8 mouse cellular contexts compared by ENCODE assay signal in the genomic region with DNA sequence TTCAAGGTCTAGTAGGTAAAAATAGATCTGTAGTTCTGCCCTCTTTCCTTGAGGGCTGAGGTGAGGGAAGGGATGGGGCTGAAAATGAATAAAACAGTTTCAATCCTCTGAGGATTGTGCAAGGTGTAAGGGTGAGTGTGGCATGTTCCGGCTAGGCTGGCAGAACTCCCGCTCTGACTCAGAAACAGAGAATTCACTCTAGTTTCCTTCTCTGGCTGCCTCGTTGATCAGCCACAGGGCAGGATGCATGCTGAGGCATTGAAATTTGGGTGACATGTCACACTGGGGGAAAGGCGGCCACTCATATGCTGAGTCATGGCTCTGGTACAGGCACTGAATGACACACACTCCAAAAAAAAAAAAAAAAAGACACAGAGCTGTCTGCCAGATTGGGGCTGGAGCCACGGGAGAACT. TPM values are rescaled to one million over a fixed set of nuclear protein-coding genes. Genes with fewer than 3 reads are reported as not detected.
A peak's percentile ranks its signal among the peaks of the same experiment; 100 is the strongest.
DNase-seq lines count a peak whose midpoint lies in the region; ATAC-seq and TF ChIP-seq lines count a peak whose summit lies in the region.

No protein-coding gene starts in this region.

- no peak overlapping the region for H3K9ac ChIP-seq in liver, embryonic 11.5 days (ENCODE audit: low read depth, low read length)
- no peak overlapping the region for H3K9ac ChIP-seq in liver, embryonic 12.5 days
- no peak overlapping the region for H3K9ac ChIP-seq in heart, postnatal 0 days (replicated peaks; ENCODE audit: low read depth, low read length)
- H3K9ac ChIP-seq in hindbrain, embryonic 11.5 days (ENCODE audit: low read depth, low read length) = no peak overlapping the region

- 51% methylated on average over 5 of the region's 5 CpGs for WGBS in liver, embryonic 11.5 days
- 24% methylated on average over 5 of the region's 5 CpGs for WGBS in liver, embryonic 12.5 days (ENCODE audit: insufficient replicate concordance)
- 10% methylated on average over 5 of the region's 5 CpGs for WGBS in heart, postnatal 0 days
- WGBS in hindbrain, embryonic 11.5 days = 79% methylated on average over 5 of the region's 5 CpGs

- no peak overlapping the region for H3K27ac ChIP-seq in liver, embryonic 11.5 days (ENCODE audit: low read depth, low read length)
- H3K27ac ChIP-seq in liver, embryonic 12.5 days = no peak overlapping the region
- H3K27ac ChIP-seq in heart, postnatal 0 days (ENCODE audit: low read depth) = peak overlapping the region; percentile 62
- no peak overlapping the region for H3K27ac ChIP-seq in hindbrain, embryonic 11.5 days (ENCODE audit: low read depth, low read length)

- no peak overlapping the region for H3K4me2 ChIP-seq in liver, embryonic 11.5 days
- H3K4me2 ChIP-seq in liver, embryonic 12.5 days = no peak overlapping the region
- no peak overlapping the region for H3K4me2 ChIP-seq in heart, postnatal 0 days (ENCODE audit: low read depth, low read length)
- H3K4me2 ChIP-seq in hindbrain, embryonic 11.5 days (replicated peaks; ENCODE audit: low read depth, low read length) = no peak overlapping the region

- no peaks in the 10 kb centered on the region for H3K9me3 ChIP-seq in liver, embryonic 11.5 days (ENCODE audit: control insufficient read depth, low read length)
- no peaks in the 10 kb centered on the region for H3K9me3 ChIP-seq in liver, embryonic 12.5 days (replicated peaks)
- no peaks in the 10 kb centered on the region for H3K9me3 ChIP-seq in heart, postnatal 0 days (replicated peaks; ENCODE audit: control insufficient read depth, low read length)
- no peaks in the 10 kb centered on the region for H3K9me3 ChIP-seq in hindbrain, embryonic 11.5 days (ENCODE audit: control insufficient read depth, low read length)

- TF ChIP-seq CTCF in heart, postnatal 0 days (IDR thresholded peaks at IDR 0.05; ENCODE audit: low read depth) = no peak

- ATAC-seq in liver, embryonic 11.5 days (replicated peaks; ENCODE audit: low FRiP score) = peak; percentile 31; the same call in 1 of the 2 replicates
- no peak for ATAC-seq in liver, embryonic 12.5 days
- ATAC-seq in heart, postnatal 0 days (ENCODE audit: insufficient read depth, low read depth) = peak; percentile 40
- ATAC-seq in megakaryocyte-erythroid progenitor cell, adult 5-6 weeks (replicated peaks; ENCODE audit: low FRiP score, low TSS enrichment, poor library complexity, severe bottlenecking) = 0 out of 2 replicates have a peak, but pooled peaks have one; percentile 52
- no peak for ATAC-seq in hindbrain, embryonic 11.5 days (ENCODE audit: low FRiP score)

- H3K4me1 ChIP-seq in liver, embryonic 11.5 days (replicated peaks; ENCODE audit: control insufficient read depth, insufficient read depth, low read length) = no peaks in the 10 kb centered on the region; the same call in none of the 2 replicates
- H3K4me1 ChIP-seq in liver, embryonic 12.5 days = no peaks in the 10 kb centered on the region
- peaks cover 23% of the 10 kb centered on the region for H3K4me1 ChIP-seq in heart, postnatal 0 days (ENCODE audit: control insufficient read depth, insufficient read depth)
- H3K4me1 ChIP-seq in hindbrain, embryonic 11.5 days (replicated peaks; ENCODE audit: control insufficient read depth, insufficient read depth, low read length) = no peaks in the 10 kb centered on the region

- H3K27me3 ChIP-seq in liver, embryonic 11.5 days (replicated peaks; ENCODE audit: control insufficient read depth, insufficient read depth, low read length) = no peaks in the 10 kb centered on the region
- no peaks in the 10 kb centered on the region for H3K27me3 ChIP-seq in liver, embryonic 12.5 days (replicated peaks)
- no peaks in the 10 kb centered on the region for H3K27me3 ChIP-seq in heart, postnatal 0 days (ENCODE audit: control insufficient read depth, insufficient read depth, low read length)
- H3K27me3 ChIP-seq in hindbrain, embryonic 11.5 days (ENCODE audit: control insufficient read depth, insufficient read depth, low read length) = no peaks in the 10 kb centered on the region

- no peaks in the 10 kb centered on the region for H3K36me3 ChIP-seq in liver, embryonic 11.5 days (ENCODE audit: control insufficient read depth, insufficient read depth, low read length)
- no peaks in the 10 kb centered on the region for H3K36me3 ChIP-seq in liver, embryonic 12.5 days
- no peaks in the 10 kb centered on the region for H3K36me3 ChIP-seq in heart, postnatal 0 days (replicated peaks; ENCODE audit: control insufficient read depth, insufficient read depth, low read length)
- H3K36me3 ChIP-seq in hindbrain, embryonic 11.5 days (ENCODE audit: control insufficient read depth, insufficient read depth, low read length) = no peaks in the 10 kb centered on the region

- TF ChIP-seq EP300 in heart, postnatal 0 days (IDR thresholded peaks at IDR 0.05; ENCODE audit: low read depth) = no peak

- H3K4me3 ChIP-seq in liver, embryonic 11.5 days (ENCODE audit: low read depth, low read length) = no peak overlapping the region
- no peak overlapping the region for H3K4me3 ChIP-seq in liver, embryonic 12.5 days
- no peak overlapping the region for H3K4me3 ChIP-seq in heart, postnatal 0 days (ENCODE audit: low read depth, low read length)
- H3K4me3 ChIP-seq in hindbrain, embryonic 11.5 days (ENCODE audit: low read depth, low read length) = no peak overlapping the region

- DNase-seq in liver, embryonic 11.5 days (ENCODE audit: low spot score) = no peak
- DNase-seq in adrenal gland, postnatal 36 days = peak; percentile 89
- no peak for DNase-seq in heart, postnatal 0 days (ENCODE audit: low spot score)
- DNase-seq in layer of hippocampus, adult 8-10 months (ENCODE audit: low spot score in 2 of 2) = no peak
- no peak for DNase-seq in left cerebral cortex, adult 11 months (ENCODE audit: low spot score)
- no peak for DNase-seq in hindbrain, embryonic 11.5 days (ENCODE audit: low spot score)

RNA-seq across cellular contexts. Expression of gene Irf2bp2, which starts 42.8 kb away (rescaled TPM):
- 5.9 and 7.3 TPM in 2 replicates for polyA plus RNA-seq in liver, embryonic 11.5 days (2014; fragmentation: Nextera tagmentation; extraction: Ambion mirVana)
- 5.5 and 5.6 TPM in 2 replicates for polyA plus RNA-seq in liver, embryonic 12.5 days (2016; fragmentation: Nextera tagmentation; extraction: Ambion mirVana)
- total RNA-seq in adrenal gland, postnatal 36 days (2021) = 100 to 1,000 TPM in 1 of 2 experiments, 10 to 100 TPM in 1; 89.7 to 114 TPM
- 132 and 175 TPM in 2 replicates for total RNA-seq in heart, postnatal 0 days (2014; rRNA removed; ENCODE audit: low replicate concordance)
- 9.6 and 9.8 TPM in 2 replicates for polyA plus RNA-seq in heart, postnatal 0 days (2015; fragmentation: Nextera tagmentation; extraction: Ambion mirVana)
- 45.8 and 54.3 TPM in 2 replicates for total RNA-seq in megakaryocyte-erythroid progenitor cell, adult 5-6 weeks (2014; fragmentation: Nextera tagmentation)
- 44.1 and 56.8 TPM in 2 replicates for total RNA-seq in megakaryocyte-erythroid progenitor cell, adult 5-6 weeks (2017)
- 10 to 100 TPM; 53.5 to 58.0 (median 56.2) TPM for total RNA-seq in layer of hippocampus, adult 8-10 months (2022)
- polyA plus RNA-seq in hindbrain, embryonic 11.5 days (2014; fragmentation: Nextera tagmentation; extraction: Ambion mirVana) = 4.8 and 5.5 TPM in 2 replicates

Comparison
In these comparisons a context has a peak if more than half of its experiments do, and no peak if none do; other contexts are left out.
1. ATAC-seq: peak in liver, embryonic 11.5 days (single experiment), heart, postnatal 0 days (single experiment) and megakaryocyte-erythroid progenitor cell, adult 5-6 weeks (single experiment); none in liver, embryonic 12.5 days (single experiment) and hindbrain, embryonic 11.5 days (single experiment).
2. DNase-seq: peak in adrenal gland, postnatal 36 days (2 of 2); none in liver, embryonic 11.5 days (single experiment), heart, postnatal 0 days (single experiment), layer of hippocampus, adult 8-10 months (0 of 2), left cerebral cortex, adult 11 months (single experiment) and hindbrain, embryonic 11.5 days (single experiment).